ENCODE assay signal across 8 mouse cellular contexts in genomic region chr19:6453349-6453748, GRCm38 (mm10). TPM values are rescaled to one million over a fixed set of nuclear protein-coding genes. Genes with fewer than 3 reads are reported as not detected.
A peak's percentile ranks its signal among the peaks of the same experiment; 100 is the strongest.
DNase-seq lines count a peak whose midpoint lies in the region; ATAC-seq and TF ChIP-seq lines count a peak whose summit lies in the region.

No protein-coding gene starts in this region.

- peak overlapping the region; percentile 43; the same call in 1 of the 2 replicates for H3K27ac ChIP-seq in neural tube, embryonic 12.5 days
- H3K27ac ChIP-seq in left cerebral cortex, adult 2 months: peak overlapping the region; percentile 83

- DNase-seq in neural tube, embryonic 10.5 days (ENCODE audit: extremely low spot score, low spot score): no peak
- peak; percentile 83 for DNase-seq in gastrocnemius, postnatal 10 days
- DNase-seq in left cerebral cortex, adult 2 months (ENCODE audit: extremely low spot score in 1 of 2, low spot score in 2 of 2): peak; percentile 60 to 72
- peak; percentile 66 to 73 for DNase-seq in right cerebral cortex, postnatal 36 days (ENCODE audit: low spot score in 2 of 2)
- DNase-seq in adrenal gland, postnatal 10 days: no peak
- no peak for DNase-seq in kidney, adult 18-20 months
- DNase-seq in heart, adult 8-10 months (ENCODE audit: low spot score): no peak

- intact Hi-C loops in left cerebral cortex, adult 2 months (cut with DNase I): no loop called here

- ATAC-seq in neural tube, embryonic 12.5 days (ENCODE audit: low FRiP score, low read depth): no peak

- TF ChIP-seq CTCF in left cerebral cortex, adult 2 months (IDR thresholded peaks at IDR 0.05): no peak

- H3K4me1 ChIP-seq in neural tube, embryonic 12.5 days: peaks cover 29% of the 10 kb centered on the region

- H3K9ac ChIP-seq in neural tube, embryonic 12.5 days: no peak overlapping the region

- H3K9me3 ChIP-seq in neural tube, embryonic 12.5 days: no peaks in the 10 kb centered on the region

- H3K36me3 ChIP-seq in neural tube, embryonic 12.5 days: peaks cover 2% of the 10 kb centered on the region

- 84% methylated on average over 8 of the region's 8 CpGs for WGBS in neural tube, embryonic 12.5 days

- peak overlapping the region; percentile 22; the same call in 1 of the 2 replicates for H3K4me2 ChIP-seq in neural tube, embryonic 12.5 days (replicated peaks)

- H3K4me3 ChIP-seq in neural tube, embryonic 12.5 days: no peak overlapping the region
- no peak overlapping the region for H3K4me3 ChIP-seq in left cerebral cortex, adult 2 months

- H3K27me3 ChIP-seq in neural tube, embryonic 12.5 days (replicated peaks): peaks cover 2% of the 10 kb centered on the region; the same call in 1 of the 2 replicates

RNA-seq across cellular contexts. Expression of gene Nrxn2, which starts 34.8 kb away (rescaled TPM):
- 31.2 and 32.9 TPM in 2 replicates for polyA plus RNA-seq in neural tube, embryonic 12.5 days (2016; fragmentation: Nextera tagmentation; extraction: Ambion mirVana)
- 1 to 10 TPM; 3.1 to 3.3 TPM for total RNA-seq in gastrocnemius, postnatal 10 days (2021)
- 100 to 1,000 TPM; 618 to 620 TPM for total RNA-seq in left cerebral cortex, adult 2 months (2021)
- 10 to 100 TPM in 1 of 2 experiments, 1 to 10 TPM in 1; 7.5 to 14.5 TPM for total RNA-seq in adrenal gland, postnatal 10 days (2021)
- total RNA-seq in heart, adult 8-10 months (2022): 1 to 10 TPM; 3.3 to 6.8 (median 4.1) TPM

RNA-seq across cellular contexts. Expression of gene Rasgrp2, which starts 54.2 kb away (rescaled TPM):
- polyA plus RNA-seq in neural tube, embryonic 12.5 days (2016; fragmentation: Nextera tagmentation; extraction: Ambion mirVana): 26.4 and 28.3 TPM in 2 replicates
- 10 to 100 TPM; 30.5 to 31.4 TPM for total RNA-seq in gastrocnemius, postnatal 10 days (2021)
- total RNA-seq in left cerebral cortex, adult 2 months (2021): 10 to 100 TPM; 61.1 to 72.2 TPM
- 10 to 100 TPM; 53.2 to 54.9 TPM for total RNA-seq in adrenal gland, postnatal 10 days (2021)
- 10 to 100 TPM; 31.2 to 51.0 (median 43.8) TPM for total RNA-seq in heart, adult 8-10 months (2022)

Comparison
In these comparisons a context has a peak if more than half of its experiments do, and no peak if none do; other contexts are left out.
1. DNase-seq: peak in gastrocnemius, postnatal 10 days (single experiment), left cerebral cortex, adult 2 months (2 of 2) and right cerebral cortex, postnatal 36 days (2 of 2); none in neural tube, embryonic 10.5 days (single experiment), adrenal gland, postnatal 10 days (single experiment), kidney, adult 18-20 months (single experiment) and heart, adult 8-10 months (single experiment).
2. RNA of gene Nrxn2, which starts 34.8 kb away (total RNA-seq): 618 to 620 TPM in left cerebral cortex, adult 2 months; 7.5 to 14.5 TPM in adrenal gland, postnatal 10 days, 3.3 to 6.8 TPM in heart, adult 8-10 months and 3.1 to 3.3 TPM in gastrocnemius, postnatal 10 days; every median in the first group is over 10 times any median in the second.